Mouse (Mus musculus) NIH3T3 (cell line): Measurements from ENCODE around the gene Npy2r.
A peak's percentile ranks its signal among the peaks of the same experiment; 100 is the strongest.

Experiments
- DNase-seq: peaks from one replicate; pipeline ENCODE4 v3.0.0-alpha.2; 2012; ENCODE audit warnings: low read depth

Npy2r gene

DNA sequence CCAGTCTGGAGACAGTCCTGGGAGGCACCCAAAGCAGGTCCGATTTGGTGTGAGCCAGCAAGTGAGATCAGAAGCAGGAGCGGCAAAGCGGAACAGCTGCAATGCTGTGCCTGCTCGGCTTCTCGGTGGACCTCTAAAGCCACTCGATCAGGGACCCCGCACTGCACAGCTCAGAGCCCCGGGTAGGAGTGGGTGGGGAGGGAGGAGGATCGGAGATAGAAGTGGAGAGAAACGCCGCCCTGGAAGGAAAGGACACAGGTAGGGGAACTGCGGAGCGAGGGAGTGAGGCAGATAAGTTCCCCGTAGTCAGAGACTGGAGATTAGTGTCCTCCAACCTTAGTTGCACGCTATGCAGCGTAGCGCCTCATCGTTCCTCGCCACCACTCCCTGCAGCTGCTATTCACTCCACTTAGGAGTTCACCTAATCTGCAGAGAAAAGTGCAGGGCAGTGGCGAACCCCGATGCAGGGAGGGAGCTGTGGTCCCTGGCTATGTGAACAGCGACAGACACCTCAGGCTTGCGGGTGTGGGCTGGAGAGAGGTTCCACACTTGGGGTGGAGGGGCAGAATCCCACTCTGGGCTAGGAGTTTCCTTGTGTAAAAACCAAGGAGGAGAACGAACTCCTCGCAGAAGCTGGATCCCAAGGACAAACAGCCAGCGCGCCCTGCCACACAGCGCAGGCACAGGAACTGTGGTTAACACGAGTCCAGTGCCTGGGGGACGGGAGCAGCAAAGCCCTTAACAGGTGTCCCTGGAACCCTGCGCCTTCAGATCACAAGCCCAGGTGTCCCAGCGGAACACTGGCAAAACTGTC lies at the start of gene Npy2r:
Npy2r (minus strand) TSS at position 177 of the 814 bp plus-strand sequence.
- DNase-seq: no peak

DNA sequence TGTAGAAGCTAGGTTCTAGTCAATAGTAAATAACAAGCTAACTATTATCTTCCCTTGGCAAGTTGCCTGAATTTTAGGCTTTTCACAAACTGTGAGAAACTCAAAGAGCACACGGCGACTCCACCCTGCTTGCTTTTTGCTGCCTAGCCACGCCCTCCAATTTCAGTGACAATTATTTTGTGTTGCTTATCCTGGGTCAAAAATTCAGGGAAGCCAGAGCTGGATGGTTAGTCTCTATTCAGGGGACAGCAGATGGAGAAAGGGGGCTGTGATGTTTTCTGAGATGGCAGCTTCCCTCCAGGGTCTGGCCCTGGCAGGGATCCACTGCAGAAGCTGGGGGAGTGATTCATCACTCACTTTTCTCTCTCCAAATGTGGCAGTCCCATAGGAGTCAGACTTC lies 9.9 kb upstream of the Npy2r start:
- no peak for DNase-seq

DNA sequence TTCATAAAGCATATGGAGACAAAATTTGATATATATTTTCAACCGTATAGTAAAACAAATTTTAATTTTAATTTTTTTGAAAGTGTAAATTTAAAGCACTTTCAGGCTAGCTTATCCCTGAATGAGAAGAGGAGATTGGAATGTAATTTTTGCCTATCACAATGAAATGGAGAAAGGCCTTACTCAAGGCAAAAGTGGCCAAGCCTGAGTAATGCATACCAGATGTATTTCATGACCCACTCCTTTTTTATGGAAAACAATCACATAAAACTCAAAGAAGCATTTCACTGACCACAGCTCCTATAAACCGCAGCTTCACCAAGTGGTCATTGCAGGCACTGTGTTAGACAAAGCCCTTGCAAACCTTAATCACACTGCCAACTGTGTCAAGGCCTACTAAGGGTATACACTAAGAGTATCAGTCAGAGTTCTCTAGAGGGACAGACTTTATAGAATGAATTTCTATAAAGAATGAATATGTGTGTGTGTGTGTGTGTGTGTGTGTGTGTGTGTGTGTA lies 8.5 kb upstream of the Npy2r start:
- peak; percentile 2 for DNase-seq

DNA sequence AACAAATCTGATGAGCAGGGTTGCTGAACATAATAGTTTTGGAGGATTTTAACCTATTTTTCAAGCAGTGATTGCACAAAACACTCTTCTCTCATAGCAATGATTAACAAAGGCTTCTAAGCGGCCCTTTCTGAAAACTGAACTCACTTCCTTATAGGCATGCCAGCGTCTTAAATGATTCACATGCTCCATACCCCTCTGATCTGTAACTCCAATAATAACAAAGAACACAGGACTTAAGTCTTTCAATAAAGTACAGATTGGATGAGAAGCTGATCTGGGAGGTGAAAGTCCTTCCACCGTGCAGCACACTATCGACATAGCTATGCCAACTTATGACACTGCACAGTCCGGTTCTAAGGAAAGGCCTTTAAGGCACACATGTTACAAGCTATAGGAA lies 2.0 kb upstream of the Npy2r start:
- DNase-seq: no peak

DNA sequence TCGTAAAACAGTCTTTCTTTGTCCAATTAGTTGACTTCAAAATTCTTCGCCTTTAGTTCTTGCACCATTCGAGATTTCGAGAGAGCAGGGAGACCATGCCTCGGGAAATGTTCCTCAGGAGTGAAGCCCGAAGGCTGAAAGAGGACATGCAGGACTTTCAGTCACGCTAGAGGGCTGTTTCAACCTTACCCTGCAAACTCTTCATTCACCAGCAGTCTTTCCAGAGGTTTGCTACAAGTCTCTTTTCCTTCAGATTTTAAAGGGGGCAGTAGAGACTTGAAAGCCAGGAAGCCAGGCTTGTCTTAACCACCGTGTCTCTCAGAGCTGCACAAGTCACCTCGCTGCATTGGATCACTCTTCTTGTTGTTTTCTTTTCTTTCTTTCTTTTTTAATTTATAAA lies 869 bp upstream of the Npy2r start:
- no peak for DNase-seq

DNA sequence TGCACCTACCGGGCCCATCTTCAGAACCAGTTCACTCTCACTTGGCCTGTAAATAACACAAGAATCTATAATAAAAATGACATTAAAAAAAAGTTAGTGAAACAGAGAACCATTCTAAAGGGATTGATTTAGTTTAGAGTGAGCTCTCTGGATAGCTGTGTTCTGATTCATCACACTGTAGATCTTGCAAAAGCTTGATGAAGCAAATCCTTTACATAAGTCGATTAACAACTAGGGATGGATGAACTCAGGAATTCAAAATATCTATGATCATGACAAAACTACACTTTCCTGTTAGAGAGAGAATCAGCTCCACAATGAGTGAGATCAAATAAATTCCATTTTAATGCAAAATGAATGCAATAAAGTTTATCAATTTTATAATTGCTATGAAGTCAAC lies 6.4 kb downstream of the Npy2r start:
- DNase-seq: no peak

DNA sequence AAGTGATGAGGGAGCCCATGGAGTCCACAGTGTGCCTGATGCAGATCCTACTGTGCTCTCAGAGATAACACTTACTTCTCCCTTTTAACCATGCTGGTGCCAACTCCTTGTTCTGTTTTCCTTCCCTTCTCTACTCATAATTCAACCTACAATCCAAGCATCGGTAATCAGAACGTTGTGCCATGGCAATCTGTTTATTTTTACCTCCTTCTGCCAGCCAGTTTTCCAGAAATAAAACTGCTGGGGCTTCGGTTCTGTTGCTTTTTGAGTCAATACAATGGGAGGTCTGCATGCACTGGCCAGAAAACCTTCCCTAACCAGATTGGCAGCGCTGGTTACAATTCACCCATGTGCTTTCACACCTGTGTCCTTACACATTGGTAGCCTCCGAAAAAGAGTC lies 7.9 kb downstream of the Npy2r start:
- no peak for DNase-seq

DNA sequence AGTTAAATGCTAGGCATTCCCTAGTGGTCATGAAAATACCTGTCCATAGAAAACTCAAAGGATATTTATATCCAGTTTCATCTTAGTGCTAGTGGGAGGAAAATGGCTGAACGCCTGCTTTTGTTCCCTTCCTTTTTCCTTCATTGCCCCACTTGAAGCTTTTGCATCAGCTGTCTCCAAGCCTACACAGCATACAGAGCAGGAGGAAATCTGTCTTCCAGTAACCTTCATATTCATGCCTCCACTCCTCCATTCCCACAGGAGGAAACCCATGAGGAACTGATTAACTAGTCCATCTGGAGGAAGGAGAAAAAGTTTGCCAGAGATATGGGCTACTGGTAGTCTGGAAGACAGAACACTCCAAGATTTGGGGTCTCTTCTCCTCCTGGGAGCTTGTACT lies 23.1 kb downstream of the Npy2r start:
- DNase-seq: no peak

DNA sequence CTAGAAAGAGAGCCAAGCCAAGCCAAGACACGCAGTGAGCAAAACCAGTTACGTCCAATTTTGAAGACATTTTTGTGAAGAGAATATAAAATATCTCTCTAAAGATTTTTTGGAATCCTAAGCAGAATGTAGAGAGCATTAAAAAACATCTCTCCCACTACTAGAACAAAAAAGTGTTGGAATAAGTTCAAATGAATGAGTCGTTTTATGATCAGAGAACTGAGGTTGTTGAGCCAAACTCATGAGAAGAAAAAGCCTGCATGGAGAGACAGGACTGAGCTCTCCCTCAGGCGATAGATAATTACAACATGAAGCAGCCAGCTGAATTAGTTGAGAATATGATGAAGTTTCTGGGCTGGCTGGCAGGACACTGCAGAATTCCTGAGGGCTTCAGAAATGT lies 49.9 kb downstream of the Npy2r start:
- DNase-seq: no peak
